Mouse (Mus musculus): ENCODE results near the gene Aebp1. TPM values are rescaled to one million over a fixed set of nuclear protein-coding genes. Genes with fewer than 3 reads are reported as not detected.
A peak's percentile ranks its signal among the peaks of the same experiment; 100 is the strongest.
"Not testable (repeated sequence)": the region's sequence is repeated elsewhere in the genome, so short reads cannot be mapped to it uniquely, and the experiment has no call there.

Aebp1 gene
- total RNA-seq, 1 experiment from 2014 or later, result not detected

DNA sequence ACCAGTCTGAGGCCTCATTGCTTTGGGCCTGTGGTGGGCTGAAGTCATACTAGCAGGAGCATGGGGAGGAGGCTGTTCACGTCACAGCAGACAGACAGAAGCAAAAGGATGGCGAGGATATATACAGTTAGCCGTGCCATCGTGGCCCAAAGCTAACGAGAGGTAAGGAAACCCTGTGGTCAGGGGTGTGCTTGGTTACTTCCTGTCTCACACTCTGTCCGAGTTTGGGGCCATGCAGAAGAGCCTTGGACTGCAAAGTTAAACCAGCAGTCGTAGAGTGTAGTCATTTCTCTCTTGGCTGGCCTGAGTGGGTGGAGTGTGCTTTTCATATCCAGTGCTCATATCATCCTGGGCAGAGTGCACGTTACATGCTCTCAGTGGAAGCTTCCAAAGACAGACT lies 20.8 kb downstream of the Aebp1 start:
- no peak for ATAC-seq (ENCODE audit: extremely low read depth, insufficient number of reproducible peaks, low FRiP score, poor library complexity, severe bottlenecking)

DNA sequence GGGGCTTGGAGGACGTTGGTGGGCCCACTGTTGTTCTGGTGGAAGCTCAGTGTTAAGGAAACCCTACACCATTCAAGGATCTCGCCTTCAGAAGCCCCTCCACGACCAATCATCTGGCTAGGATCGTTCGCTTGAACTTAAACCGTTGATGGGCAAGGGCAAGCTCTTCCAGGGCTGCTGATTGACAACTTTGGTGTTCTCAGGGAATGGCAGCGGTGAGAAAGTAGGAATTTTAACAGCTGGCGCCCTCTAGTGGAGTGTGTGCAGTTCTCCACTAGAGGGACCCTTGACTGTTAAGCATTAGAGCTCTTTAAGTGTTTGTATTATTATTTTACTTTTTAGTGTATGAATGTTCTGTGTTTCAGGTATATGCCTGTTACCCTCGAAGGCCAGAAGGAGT lies 24.4 kb downstream of the Aebp1 start:
- ATAC-seq (ENCODE audit: extremely low read depth, insufficient number of reproducible peaks, low FRiP score, poor library complexity, severe bottlenecking), result peak; percentile 59; the same call in 1 of the 2 replicates

DNA sequence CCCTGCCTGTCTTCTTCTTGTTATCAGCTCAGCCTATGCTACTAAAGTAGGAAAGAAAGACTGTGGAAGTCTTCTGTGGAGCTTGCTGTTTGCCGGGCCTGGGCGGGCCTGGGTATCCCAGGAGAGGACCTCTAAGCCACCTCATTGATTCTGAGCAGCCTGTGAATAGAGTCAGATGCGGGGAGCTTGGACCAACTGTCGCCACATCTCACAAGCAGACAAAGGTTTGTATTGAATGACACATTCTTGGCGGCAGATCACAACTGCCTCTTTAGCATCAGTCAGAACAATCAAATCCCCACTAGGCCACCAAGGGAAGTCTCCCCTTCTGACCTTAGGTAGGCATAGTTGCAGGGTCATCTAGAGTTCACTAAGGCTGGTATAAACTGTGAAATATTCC lies 25.5 kb downstream of the Aebp1 start:
- ATAC-seq (ENCODE audit: extremely low read depth, insufficient number of reproducible peaks, low FRiP score, poor library complexity, severe bottlenecking), result no peak

DNA sequence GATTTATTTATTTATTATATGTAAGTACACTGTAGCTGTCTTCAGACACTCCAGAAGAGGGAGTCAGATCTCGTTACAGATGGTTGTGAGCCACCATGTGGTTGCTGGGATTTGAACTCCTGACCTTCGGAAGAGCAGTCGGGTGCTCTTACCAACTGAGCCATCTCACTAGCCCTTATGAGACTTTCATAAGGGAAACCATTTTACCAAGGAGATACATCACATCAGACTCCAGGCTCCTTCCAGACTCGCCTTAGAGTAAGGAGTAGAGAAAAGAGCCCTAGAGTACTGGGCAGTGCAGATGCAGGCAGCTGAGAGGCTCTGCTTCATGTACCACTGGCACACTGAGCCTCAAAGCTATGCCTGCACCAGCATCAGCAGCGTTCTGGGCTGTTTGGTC lies 26.8 kb downstream of the Aebp1 start:
- not testable (repeated sequence) for ATAC-seq (ENCODE audit: extremely low read depth, insufficient number of reproducible peaks, low FRiP score, poor library complexity, severe bottlenecking)

DNA sequence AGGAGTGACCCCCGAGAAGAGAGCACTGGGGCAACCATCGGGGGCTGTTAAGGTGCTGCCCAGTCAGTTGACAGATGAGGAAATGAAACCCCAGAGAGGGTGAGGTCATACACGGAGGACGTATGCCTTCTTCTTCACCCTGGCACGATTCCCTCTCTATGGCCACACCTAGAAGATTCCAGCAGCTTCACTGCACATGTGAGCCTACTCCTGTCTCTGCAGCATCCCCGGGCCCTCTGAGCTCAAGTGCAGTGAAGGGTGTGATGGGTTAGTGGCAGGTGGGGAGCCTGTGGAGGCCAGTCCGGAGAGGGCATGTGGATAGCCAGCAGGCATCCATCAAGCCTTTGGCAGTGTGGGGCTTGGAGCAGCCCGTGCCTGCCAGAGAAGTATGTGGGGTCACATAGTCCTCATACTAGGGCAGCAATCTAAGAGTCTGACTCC lies 30.4 kb downstream of the Aebp1 start:
- peak; percentile 46; the same call in 1 of the 2 replicates for ATAC-seq (ENCODE audit: extremely low read depth, insufficient number of reproducible peaks, low FRiP score, poor library complexity, severe bottlenecking)

DNA sequence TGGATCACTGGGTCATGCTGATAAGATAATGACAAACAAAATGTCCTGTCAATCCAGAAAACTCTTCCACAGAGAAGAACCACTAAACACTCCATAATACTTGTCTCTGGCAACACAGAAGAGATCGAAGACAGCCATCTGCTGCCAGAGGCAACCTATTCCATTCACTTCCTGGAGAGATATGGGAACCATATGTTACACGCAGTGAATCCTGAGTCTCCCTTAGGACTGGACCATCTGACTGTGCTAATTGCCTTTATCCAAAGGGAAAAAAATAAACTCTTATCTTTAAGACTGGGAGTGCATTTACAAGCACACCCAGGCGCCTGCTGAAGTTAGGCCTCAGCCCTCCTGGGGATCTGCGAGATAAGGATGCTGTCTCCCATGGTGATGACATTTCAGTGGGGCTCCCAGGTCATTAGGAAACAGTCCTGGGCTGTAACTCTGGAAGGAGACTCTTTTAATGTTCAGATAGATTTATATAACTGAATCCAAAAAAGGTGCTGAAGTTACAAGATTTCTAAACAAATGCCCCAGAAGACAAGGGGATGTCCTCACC lies 31.1 kb downstream of the Aebp1 start:
- ATAC-seq (ENCODE audit: extremely low read depth, insufficient number of reproducible peaks, low FRiP score, poor library complexity, severe bottlenecking), result no peak

DNA sequence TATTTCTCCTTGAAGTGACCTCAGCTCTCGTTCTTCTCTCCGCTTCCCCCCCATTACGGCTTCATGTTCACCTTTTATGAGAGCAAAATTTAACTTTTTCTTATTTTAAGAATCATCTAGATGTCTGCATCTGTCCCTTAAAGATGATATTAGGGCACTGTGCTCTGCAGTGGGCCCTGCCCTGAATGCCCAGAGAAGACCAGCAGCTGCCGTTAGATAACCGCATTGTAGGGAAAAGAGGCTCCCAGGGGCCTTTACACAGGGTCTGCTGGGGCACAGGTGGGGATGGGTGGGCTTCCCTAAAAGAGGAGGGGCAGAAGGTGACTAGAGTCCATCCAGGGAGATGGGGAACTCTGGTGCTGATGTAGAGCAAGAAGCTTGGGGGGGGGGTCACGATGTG lies 32.1 kb downstream of the Aebp1 start:
- no peak for ATAC-seq (ENCODE audit: extremely low read depth, insufficient number of reproducible peaks, low FRiP score, poor library complexity, severe bottlenecking)

DNA sequence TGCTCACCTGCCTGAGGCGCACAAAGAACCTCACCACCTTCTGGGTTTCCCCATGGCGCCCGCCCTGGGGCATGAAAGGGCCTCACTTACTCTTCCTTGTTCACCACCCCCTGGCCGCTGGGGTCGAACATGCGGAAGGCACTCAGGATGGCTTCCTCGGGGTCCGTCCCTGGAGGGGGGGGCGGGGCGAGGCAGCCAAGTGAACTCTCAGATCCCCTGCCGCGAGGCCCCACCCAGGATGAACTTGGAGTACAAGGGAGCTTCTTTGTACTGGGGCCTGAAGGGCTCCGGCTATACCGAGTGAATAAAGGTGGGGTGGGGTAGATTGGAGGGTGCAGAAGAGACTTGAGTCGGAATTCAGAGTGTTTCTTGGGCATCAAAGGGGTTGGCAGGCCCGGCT lies 35.5 kb downstream of the Aebp1 start:
- ATAC-seq (ENCODE audit: extremely low read depth, insufficient number of reproducible peaks, low FRiP score, poor library complexity, severe bottlenecking), result no peak

DNA sequence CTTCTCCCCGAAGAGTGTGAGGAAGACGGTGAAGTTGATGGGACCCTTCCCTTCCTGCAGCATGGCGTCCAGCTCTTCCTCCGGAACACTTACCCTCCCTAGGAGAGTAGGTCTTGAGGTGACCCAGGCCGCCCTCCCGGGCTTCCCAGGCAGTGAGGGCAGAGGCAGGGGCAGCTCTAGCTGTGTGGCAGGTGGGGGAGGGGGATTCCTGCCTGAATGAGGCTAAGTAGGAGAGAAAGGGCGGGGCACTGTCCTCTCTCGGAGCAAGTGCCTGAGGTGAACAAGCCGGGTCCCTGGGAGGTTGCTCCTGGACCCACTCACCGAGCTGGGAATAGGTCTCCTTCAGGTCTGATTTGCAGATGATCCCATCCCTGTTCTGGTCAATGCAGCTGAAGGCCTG lies 36.1 kb downstream of the Aebp1 start:
- ATAC-seq (ENCODE audit: extremely low read depth, insufficient number of reproducible peaks, low FRiP score, poor library complexity, severe bottlenecking), result no peak

DNA sequence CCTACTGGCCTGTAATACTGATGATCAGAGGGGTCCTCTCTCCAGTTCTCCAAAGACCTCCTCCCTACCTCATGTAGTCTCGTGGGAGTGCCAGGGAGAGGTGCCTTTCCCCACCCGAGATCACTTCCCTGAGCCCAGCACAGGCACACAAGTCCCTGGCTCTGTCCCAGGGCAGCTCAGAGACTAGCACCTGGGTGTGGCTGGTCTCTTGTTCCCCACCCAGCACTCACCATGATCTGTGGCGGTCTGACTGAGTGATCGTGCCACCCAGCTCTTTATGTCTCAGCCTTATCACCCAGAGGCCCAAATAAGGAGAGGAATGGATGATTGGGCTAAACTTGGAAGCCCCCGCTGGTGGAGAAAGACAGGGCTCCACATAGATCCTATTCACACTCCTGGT lies 36.8 kb downstream of the Aebp1 start, which contains the start of gene Myl7:
Gene Myl7 (minus strand): TSS at position 252 of the 400 bp plus-strand sequence.
- ATAC-seq (ENCODE audit: extremely low read depth, insufficient number of reproducible peaks, low FRiP score, poor library complexity, severe bottlenecking), result no peak

DNA sequence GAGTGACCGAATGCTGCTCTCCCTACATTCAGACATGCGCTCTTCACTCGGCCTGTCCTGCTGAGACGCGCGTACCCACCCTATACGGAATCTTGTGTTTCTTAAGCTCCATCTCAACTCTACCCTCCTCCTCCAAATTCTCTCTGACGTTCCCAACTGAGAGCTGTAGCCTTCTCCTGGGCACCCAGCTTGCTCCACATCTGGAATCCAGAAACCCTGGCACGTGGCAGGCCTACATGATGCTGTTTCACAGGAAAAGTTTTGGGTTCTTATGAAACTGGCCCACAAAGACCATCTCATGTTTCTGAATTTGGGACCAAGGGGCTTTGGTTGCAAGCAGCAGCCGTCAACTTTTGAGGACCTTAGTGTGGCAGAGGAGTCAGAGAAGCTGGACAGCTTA lies 37.5 kb downstream of the Aebp1 start:
- no peak for ATAC-seq (ENCODE audit: extremely low read depth, insufficient number of reproducible peaks, low FRiP score, poor library complexity, severe bottlenecking)

DNA sequence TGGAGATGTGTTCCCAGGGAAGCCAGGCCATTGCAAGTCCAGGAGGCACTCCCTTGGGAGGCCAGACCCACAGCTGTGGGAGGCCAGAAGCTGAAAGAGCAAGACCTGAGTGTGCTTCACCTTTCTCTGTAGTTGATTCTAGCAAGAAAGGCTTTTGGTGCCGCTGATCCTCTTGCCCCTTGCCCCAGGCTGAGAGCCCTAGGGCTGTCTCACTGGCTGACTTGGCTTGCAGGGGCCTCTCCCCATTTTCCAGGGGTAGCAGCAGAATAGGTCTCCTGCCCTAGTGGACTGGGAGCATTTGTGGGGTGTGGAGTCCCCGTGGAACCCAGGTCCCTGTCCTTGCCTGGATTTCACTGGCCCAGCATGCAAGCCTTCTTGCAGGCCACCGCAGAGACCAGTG lies 39.6 kb downstream of the Aebp1 start:
- ATAC-seq (ENCODE audit: extremely low read depth, insufficient number of reproducible peaks, low FRiP score, poor library complexity, severe bottlenecking), result no peak

DNA sequence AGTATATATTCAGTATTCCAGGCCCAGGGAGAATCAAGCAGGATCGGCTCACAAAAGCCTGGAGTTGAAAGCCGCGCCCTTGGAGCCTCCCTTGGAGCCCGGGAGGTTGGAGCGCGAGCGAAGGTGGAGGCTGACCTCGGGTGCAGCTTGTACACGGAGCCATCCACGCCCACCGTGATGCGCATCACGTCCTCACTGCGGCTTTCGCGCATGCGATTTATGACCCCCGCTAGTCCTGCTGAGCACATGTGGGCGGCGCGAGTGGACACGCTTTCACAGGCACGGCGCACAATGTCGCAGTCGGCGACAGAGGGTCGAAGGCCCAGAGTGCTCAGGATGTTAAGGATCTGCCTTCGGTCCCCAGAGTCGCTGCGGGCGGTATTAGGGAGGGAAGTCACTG lies 40.2 kb downstream of the Aebp1 start:
- no peak for ATAC-seq (ENCODE audit: extremely low read depth, insufficient number of reproducible peaks, low FRiP score, poor library complexity, severe bottlenecking)

DNA sequence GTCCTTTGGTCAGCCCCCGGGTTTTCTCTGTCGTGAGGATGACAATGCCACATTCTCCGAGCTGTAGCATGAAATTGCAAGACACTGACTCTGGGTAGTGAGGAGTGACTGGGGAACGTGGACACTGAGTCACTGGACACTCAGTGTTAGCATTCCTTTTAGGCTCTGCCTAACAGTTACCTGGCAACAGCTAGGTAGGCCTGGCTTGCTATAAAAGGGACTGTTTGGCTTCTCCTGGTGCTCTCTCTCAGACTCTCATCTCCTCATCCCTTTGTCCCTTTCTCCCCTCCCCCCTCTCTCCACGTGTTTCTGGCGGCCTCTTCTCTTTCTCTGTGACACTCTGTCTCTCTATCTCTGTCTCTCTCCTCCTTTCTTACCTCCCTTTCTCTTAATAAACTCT lies 40.6 kb downstream of the Aebp1 start:
- no peak for ATAC-seq (ENCODE audit: extremely low read depth, insufficient number of reproducible peaks, low FRiP score, poor library complexity, severe bottlenecking)

DNA sequence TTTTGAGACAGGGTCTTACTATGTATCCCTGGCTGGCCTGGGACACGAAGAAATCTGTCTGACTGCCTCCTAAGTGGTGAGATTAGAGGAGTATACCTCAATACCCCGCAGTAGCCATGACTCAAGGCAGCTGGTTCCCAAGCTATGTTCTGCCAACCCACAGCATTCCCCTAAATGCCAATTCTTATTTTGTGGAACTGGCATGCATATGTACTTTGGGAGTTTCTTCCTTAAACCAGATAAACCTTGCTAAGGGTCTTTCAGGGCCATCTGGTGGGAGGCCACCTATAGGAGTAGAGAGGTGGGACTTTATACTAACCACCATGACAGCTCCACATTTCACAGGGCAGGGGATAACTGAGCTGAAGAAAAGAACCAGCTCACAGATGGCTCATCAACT lies 42.1 kb downstream of the Aebp1 start:
- no peak for ATAC-seq (ENCODE audit: extremely low read depth, insufficient number of reproducible peaks, low FRiP score, poor library complexity, severe bottlenecking)

DNA sequence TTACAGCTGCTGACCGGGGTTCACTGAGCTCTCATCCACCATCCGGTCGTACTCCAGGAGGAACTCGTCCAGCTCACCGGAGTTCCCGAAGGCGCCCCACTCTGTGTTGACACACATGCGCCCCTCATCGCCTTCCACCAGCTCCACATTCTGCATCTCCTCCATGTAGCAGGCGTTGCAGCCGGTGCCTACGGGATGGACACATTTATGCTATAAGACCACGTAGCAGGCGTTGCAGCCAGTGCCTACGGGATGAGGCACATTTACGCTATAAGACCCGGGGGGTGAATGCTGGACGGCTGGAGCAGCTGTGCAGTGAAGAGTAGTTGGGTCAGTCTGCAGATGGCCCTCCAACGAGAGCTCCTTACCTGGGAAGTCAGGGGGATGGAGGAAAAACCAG lies 42.6 kb downstream of the Aebp1 start:
- ATAC-seq (ENCODE audit: extremely low read depth, insufficient number of reproducible peaks, low FRiP score, poor library complexity, severe bottlenecking), result no peak

DNA sequence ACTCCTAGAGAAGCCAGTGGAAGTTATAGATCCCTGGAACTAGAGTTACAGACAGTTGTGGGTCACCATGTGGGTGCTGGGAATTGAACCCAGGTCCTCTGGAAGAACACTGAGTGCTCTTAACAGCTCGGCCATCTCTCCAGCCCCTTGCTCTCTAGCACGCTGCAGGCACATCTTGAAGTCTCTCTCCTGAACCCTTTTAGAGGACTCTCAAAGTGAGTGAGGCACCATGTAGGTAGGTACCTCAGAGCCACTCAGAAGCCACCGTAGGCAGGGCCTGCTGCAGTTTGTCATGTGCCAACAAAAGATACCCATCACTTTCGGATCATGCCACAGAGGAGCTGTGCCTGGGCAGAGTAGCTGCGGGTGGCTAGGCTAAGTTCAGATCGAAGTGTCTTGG lies 43.1 kb downstream of the Aebp1 start:
- no peak for ATAC-seq (ENCODE audit: extremely low read depth, insufficient number of reproducible peaks, low FRiP score, poor library complexity, severe bottlenecking)

DNA sequence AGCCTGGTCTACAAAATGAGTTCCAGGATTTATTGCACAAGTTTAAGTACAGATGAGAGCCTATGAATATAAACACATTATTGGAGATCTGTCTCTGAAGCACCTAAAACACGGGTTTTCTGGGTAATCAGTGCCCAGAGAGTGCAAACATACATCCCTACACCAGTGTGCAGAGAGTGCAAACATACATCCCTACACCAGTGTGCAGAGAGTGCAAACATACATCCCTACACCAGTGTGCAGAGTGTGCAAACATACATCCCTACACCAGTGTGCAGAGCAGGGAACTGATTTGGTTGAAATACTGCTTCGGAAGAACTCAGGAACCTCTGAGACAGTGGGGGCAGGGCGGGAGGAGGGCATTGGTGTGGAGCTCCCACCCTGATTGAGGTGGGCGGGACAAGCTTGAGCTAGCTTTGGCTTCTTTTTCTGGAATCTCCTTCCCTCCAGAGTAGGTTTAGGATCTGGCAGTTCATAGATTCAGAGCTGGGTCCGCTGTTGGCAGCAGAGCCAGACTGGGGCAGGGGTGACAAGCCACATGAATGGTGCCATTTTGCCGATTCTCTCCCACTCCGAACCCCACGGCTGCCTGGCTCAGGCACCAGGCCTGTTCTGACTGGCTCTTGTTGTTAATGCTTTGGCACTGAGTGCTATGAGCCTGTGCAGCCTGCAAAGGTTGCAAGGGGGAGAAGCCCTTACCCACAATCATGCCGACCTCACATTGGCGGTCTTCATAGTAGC lies 44.2 kb downstream of the Aebp1 start:
- ATAC-seq (ENCODE audit: extremely low read depth, insufficient number of reproducible peaks, low FRiP score, poor library complexity, severe bottlenecking), result no peak

DNA sequence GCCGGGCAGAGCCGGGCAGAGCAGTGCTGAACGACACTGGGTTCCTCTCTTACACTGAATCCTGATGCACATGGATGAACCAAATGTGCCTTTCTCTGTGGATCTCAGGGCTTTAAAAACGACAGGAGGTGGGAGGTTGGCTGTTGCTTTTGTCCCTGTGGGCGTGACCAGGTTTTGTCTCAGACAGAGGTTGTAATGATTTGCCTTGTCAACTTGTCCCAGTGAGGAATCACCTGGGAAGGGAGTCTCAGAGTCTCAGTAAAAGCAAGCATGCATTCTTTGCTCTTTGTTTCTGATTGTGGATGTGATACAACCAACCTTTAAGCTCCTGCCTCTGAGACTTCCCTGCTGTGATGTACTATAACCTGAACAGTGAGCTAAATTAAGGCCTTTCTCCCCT lies 45.3 kb downstream of the Aebp1 start:
- ATAC-seq (ENCODE audit: extremely low read depth, insufficient number of reproducible peaks, low FRiP score, poor library complexity, severe bottlenecking), result no peak

DNA sequence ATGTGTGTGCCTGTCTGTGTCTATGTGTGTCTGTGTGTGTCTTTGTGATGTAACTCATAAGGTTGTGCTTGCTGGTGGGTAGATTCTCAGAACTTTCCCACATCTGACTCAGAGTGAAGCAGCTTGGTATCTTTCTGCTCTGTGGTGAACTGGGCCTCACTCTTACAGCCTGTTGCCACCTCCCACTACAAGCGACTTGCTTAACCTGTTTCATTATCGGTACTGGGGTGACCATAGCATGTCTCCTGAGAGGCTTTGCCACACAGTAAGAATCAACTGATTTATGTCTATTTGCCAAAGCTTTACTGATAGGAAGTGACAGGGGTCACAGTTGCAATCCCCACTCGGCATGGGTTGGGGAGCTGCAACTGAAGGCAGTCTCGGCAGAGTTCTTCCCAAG lies 46.9 kb downstream of the Aebp1 start:
- ATAC-seq (ENCODE audit: extremely low read depth, insufficient number of reproducible peaks, low FRiP score, poor library complexity, severe bottlenecking), result no peak

DNA sequence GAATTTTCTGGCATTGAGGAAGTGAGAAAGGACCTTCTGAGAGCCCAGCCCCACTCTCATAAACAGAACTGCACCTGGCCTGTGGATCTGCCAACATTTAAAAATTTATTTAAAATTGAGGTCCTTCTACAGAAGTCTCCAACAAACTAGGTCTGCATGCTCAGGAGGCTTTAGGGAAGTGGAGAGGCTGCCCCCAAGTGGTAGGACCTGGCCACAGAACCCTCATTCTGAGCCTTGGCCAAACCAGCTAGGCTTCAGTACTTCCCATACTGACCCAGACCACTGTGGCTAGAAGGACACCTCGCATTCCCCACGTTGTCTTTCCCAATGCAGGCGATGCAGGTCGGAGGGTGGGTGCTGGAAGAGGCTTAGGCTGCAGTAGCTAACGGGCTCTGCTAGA lies 50.9 kb downstream of the Aebp1 start:
- peak; percentile 42; the same call in 1 of the 2 replicates for ATAC-seq (ENCODE audit: extremely low read depth, insufficient number of reproducible peaks, low FRiP score, poor library complexity, severe bottlenecking)

All from neutrophil, adult 5-6 weeks (primary cell).